Mouse (Mus musculus) neural tube, embryonic 12.5 days (tissue): ENCODE measurements around the gene Fam196b. TPM values are rescaled to one million over a fixed set of nuclear protein-coding genes. Genes with fewer than 3 reads are reported as not detected.

Experiments used
- ATAC-seq: fragments of 200-750 bp; cut with Nextera tagmentation; 2 replicates; pipeline ENCODE4 v1.8.0; 2017; ENCODE audit warnings: low read depth, mild to moderate bottlenecking, moderate TSS enrichment, moderate library complexity; ENCODE audit not compliant: low FRiP score
- H3K27ac ChIP-seq: fragments of 300-500 bp; sonication (generic); 2 replicates; pipeline ENCODE4 v1.5.1; 2016
- H3K27me3 ChIP-seq: fragments of 300-500 bp; sonication (generic); replicated peaks from 2 replicates; pipeline ENCODE4 v1.6.1; 2016; ENCODE audit warnings: mild to moderate bottlenecking
- H3K36me3 ChIP-seq: fragments of 300-500 bp; sonication (generic); 2 replicates; pipeline ENCODE4 v1.6.1; 2016; ENCODE audit warnings: mild to moderate bottlenecking
- H3K4me1 ChIP-seq: fragments of 300-500 bp; sonication (generic); 2 replicates; pipeline ENCODE4 v1.6.1; 2016
- H3K4me2 ChIP-seq: fragments of 300-500 bp; sonication (generic); replicated peaks from 2 replicates; pipeline ENCODE4 v1.6.1; 2016; ENCODE audit warnings: mild to moderate bottlenecking
- H3K4me3 ChIP-seq: fragments of 300-500 bp; sonication (generic); 2 replicates; pipeline ENCODE4 v1.5.1; 2016
- H3K9ac ChIP-seq: fragments of 300-500 bp; sonication (generic); 2 replicates; pipeline ENCODE4 v1.6.1; 2016; ENCODE audit warnings: mild to moderate bottlenecking
- H3K9me3 ChIP-seq: fragments of 300-500 bp; sonication (generic); 2 replicates; pipeline ENCODE4 v1.6.1; 2016; ENCODE audit warnings: mild to moderate bottlenecking
- WGBS: fragments of 180-500 bp; shearing (Covaris S2); methylation state at CpG from one replicate; pipeline ENCODE4 v1.1.7; 2016; 5-methylcytosine and 5-hydroxymethylcytosine counted together
- polyA plus RNA-seq: library from polyadenylated mRNA; unstranded; fragments of >200 nt; fragmentation: Nextera tagmentation; extraction: Ambion mirVana; gene quantifications from 2 replicates; pipeline ENCODE4 v1.2.1, GENCODE M21; 2016

Gene Fam196b
- polyA plus RNA-seq, 1 experiment from 2014 or later, result 2.0 TPM

DNA sequence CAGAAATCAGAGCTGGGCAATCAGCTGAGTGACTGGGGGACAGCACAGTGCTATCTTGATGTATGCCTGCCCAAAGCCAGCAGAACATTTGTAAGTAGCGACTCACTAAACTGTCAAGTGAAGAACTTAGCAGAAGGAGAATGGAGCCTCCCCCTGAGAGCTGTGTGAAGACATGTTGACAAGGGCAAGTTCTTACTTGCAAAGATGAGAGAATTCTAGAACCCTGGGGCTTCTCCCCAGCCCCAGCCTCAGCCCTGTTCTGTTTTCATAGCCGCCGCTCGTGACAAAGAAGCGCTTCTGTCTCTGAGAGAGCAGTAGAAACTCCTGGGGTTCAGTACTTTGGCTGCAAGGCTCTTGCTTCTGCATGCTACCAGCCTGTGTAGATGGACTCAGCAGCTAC, 25.1 kb downstream of the Fam196b start:
- Histone ChIP-seq H3K4me3 (no peak overlapping the region), H3K4me1 (peaks cover 11% of the 10 kb centered on the region; the same call in 1 of the 2 replicates), H3K27me3 (no peaks in the 10 kb centered on the region), H3K27ac (no peak overlapping the region), H3K36me3 (no peaks in the 10 kb centered on the region), H3K4me2 (no peak overlapping the region), H3K9ac (no peak overlapping the region), H3K9me3 (no peaks in the 10 kb centered on the region)
- ATAC-seq, result no peak
- 79% methylated on average over 5 of the region's 5 CpGs for WGBS

DNA sequence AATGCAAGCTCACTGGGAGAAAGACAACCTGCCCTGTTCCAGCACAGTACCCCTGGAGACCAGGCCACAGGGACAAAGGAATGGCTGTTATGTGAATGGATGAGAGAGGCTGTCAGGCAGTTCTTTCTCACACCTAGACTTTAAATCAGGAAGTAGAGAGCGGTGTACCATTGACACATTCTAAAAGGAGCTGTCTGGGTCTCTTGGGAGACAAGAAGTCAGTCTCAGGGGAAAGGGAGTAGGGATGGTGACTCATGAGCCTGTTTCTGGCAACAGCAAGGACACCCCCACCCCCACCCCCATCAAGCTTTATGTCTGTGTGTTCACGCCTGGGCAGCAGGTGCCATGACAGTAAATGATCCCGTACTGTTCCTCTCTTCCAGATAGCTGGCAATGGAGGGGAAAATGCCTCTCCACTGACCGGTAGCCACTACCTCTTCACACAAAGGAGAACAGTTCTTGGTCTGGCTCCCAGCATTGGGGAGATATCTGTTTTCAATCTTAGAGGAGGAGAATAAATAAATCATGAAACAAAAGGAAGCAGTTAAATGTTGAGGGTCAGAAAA, 29.2 kb downstream of the Fam196b start:
- Histone ChIP-seq H3K27ac (no peak overlapping the region), H3K36me3 (no peaks in the 10 kb centered on the region), H3K4me2 (no peak overlapping the region), H3K4me3 (no peak overlapping the region), H3K9me3 (no peaks in the 10 kb centered on the region), H3K27me3 (no peaks in the 10 kb centered on the region), H3K9ac (no peak overlapping the region), H3K4me1 (peaks cover 17% of the 10 kb centered on the region)
- 39% methylated on average over 4 of the region's 4 CpGs for WGBS
- ATAC-seq, result peak; percentile 39

DNA sequence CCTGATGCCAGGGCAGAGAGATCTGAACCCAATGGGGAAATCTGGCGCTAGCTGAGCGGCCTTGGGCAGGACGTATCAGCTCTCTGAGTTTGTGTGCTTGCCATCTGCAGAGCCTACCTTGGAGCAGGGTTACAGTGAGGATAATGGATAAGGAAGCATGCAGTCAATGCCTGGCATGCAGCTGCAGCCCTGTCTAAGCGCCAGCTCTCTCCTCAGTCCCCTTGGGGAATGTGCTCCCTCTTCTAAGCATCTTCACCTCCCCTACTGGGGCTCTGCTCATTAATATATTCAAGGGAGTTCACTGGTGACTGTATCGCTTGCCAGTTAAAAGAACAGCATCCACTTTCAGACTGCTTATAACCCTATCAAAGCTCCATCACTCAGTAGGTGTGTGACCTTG, 29.7 kb downstream of the Fam196b start:
- Histone ChIP-seq H3K4me1 (peaks cover 18% of the 10 kb centered on the region), H3K4me3 (no peak overlapping the region), H3K9ac (no peak overlapping the region), H3K9me3 (no peaks in the 10 kb centered on the region), H3K36me3 (no peaks in the 10 kb centered on the region), H3K4me2 (no peak overlapping the region), H3K27me3 (no peaks in the 10 kb centered on the region), H3K27ac (no peak overlapping the region)
- 49% methylated on average over 5 of the region's 5 CpGs for WGBS
- ATAC-seq, result peak; percentile 52

DNA sequence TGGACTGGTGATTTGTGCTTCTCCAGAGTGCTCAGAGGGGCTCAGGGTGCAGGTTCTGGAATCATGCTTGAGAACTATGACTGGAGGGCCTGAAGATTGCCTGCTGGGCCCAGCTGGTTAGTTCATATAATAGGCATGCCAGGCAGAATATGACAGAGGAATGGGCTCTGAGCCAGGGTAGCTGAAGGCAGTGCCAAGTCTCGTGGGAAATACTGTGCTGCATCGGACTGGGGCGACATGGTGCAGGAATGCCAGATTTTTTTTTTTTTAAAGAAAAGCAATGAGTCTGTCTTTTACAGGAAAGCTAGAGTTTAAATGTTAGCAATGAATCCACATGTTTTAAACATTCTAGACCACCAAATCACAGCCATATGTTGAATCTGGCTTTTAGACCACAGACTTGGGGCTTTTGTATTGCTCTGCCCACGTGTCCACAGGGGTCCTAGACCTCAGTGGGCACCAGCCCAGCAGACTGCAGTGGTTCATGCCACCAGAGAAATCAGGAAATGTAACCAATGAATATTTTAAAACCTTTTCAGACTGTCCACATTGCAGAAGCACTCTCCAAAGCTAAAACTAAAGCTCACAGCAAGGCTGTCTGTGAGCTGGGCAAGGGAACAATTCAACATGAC, 33.8 kb downstream of the Fam196b start:
- ATAC-seq, result no peak
- Histone ChIP-seq H3K4me3 (no peak overlapping the region), H3K9me3 (no peaks in the 10 kb centered on the region), H3K4me2 (no peak overlapping the region), H3K27me3 (no peaks in the 10 kb centered on the region), H3K4me1 (peaks cover 18% of the 10 kb centered on the region), H3K9ac (no peak overlapping the region), H3K27ac (no peak overlapping the region), H3K36me3 (no peaks in the 10 kb centered on the region)
- 65% methylated on average over 4 of the region's 4 CpGs for WGBS

DNA sequence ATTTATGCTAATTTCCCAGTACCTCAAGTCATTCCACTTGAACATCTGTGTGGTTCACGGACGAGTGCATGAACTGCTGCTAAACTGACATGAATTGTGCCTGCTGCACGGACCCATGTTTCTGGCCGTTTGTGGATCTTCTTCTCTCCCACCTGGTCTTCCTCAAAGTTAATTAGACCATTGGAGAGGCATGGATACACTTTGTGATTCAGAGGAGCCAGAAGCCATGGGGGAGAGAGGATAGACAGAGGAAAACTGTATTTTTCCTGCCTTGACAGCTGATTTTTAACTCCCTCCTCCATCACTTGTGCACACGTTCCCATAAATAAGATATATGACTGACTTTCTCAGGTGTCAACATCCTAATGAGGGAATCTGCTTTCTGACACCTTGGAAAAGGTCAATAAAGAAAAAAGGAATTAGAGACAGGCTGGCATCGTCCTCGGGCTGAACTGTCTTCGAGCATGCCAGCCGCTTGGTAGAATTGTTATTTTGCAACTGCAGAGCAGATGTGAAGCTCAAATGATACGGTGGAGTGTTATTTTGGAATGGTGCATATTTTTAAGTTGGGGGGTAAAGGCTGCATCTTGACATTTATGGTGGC, 34.9 kb downstream of the Fam196b start:
- H3K9me3 ChIP-seq, result no peaks in the 10 kb centered on the region
- no peak overlapping the region for H3K27ac ChIP-seq
- peaks cover 8% of the 10 kb centered on the region for H3K4me1 ChIP-seq
- no peaks in the 10 kb centered on the region for H3K27me3 ChIP-seq
- H3K9ac ChIP-seq, result no peak overlapping the region
- H3K4me2 ChIP-seq, result no peak overlapping the region
- ATAC-seq, result no peak
- no peaks in the 10 kb centered on the region for H3K36me3 ChIP-seq
- 74% methylated on average over 10 of the region's 10 CpGs for WGBS
- no peak overlapping the region for H3K4me3 ChIP-seq

DNA sequence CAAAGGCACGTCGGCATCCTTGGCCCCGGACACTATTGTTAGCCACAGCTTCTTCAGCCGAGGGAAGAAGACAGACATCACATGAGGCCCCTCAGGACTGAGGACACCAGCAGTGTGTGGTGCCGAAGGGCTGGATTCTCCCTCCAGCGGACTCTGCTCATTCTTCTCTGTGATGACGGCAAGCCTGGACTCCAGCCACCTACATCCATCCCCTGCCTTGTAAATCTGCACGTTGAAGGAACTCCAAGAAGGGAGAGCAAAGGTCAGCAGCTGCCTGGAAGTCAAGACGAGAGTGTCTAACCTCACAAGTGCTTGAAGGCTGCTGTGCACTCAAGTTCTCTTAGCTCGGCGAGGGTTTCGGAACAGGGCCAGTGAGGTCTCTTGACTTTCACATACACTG, 40.8 kb downstream of the Fam196b start:
- Histone ChIP-seq H3K4me1 (no peaks in the 10 kb centered on the region), H3K9ac (no peak overlapping the region), H3K4me3 (no peak overlapping the region), H3K27me3 (no peaks in the 10 kb centered on the region), H3K36me3 (no peaks in the 10 kb centered on the region), H3K27ac (no peak overlapping the region), H3K4me2 (no peak overlapping the region), H3K9me3 (no peaks in the 10 kb centered on the region)
- no peak for ATAC-seq
- 73% methylated on average over 12 of the region's 12 CpGs for WGBS

DNA sequence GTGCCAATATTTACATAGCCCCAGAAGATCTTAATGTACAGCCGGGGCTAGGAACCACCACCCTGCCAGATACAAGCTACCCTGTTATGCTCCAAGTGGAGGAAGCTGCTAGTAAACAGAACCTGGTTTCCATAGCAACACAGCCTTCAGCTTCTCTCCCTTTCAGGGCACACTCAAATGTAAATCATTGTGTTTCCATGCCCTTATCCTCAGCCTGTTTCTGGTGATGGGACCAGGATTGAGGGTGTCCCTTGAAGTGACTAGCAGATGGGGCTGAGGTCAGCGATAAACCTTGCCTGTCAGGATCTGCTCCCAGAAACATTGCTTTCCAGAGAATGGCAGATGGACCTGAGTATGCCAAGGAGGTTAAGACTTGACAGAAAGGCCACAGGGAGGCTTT, 41.5 kb downstream of the Fam196b start:
- no peaks in the 10 kb centered on the region for H3K36me3 ChIP-seq
- H3K27ac ChIP-seq, result no peak overlapping the region
- no peak overlapping the region for H3K9ac ChIP-seq
- no peak overlapping the region for H3K4me3 ChIP-seq
- H3K4me2 ChIP-seq, result no peak overlapping the region
- no peaks in the 10 kb centered on the region for H3K4me1 ChIP-seq
- no peaks in the 10 kb centered on the region for H3K9me3 ChIP-seq
- no peak; the same call in 1 of the 2 replicates for ATAC-seq
- WGBS, result 41% methylated on average over 2 of the region's 2 CpGs
- no peaks in the 10 kb centered on the region for H3K27me3 ChIP-seq

DNA sequence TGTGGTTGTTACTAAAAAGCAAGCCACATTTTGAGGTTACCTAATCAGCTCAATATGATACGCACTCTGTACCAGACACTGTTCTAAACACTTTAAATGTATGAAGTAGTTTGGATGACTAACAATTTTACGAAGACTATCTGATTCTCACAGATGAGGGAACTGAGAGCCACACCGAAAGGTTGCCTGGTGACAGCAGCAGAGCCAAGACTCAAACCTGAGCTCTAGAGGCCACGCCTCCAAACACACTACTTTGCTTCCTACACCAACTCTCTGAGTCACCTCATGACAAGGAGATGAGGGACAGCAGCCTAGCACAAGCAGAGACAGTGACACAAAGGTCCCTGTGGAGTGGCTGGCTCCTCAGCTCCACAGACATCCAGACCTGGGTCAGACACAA, 57.6 kb downstream of the Fam196b start:
- Histone ChIP-seq H3K9ac (no peak overlapping the region), H3K4me3 (no peak overlapping the region), H3K27ac (no peak overlapping the region), H3K36me3 (no peaks in the 10 kb centered on the region), H3K9me3 (no peaks in the 10 kb centered on the region), H3K4me2 (no peak overlapping the region), H3K27me3 (no peaks in the 10 kb centered on the region), H3K4me1 (no peaks in the 10 kb centered on the region)
- 85% methylated on average over 4 of the region's 4 CpGs for WGBS
- no peak for ATAC-seq

DNA sequence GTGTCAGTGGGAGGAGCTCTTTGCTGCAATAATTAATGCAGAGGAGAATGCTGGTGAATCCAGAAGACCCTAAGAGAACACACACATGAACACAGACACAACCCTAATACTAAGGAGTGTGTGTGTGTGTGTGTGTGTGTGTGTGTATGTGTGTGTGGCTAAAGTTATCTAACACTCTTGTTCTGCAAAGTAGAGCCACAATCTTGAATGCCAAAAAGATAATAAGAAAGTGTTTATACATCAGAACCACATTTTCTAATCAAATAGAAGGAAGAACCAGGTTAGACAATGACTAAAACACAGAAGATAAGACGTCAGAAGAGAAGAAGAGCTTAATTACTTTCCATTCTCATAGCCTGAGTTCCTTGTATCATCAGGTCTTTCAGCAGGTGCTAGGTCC, 60.9 kb downstream of the Fam196b start:
- 66% methylated on average over 1 of the region's 1 CpGs for WGBS
- Histone ChIP-seq H3K9me3 (no peaks in the 10 kb centered on the region), H3K4me1 (peaks cover 5% of the 10 kb centered on the region; the same call in 1 of the 2 replicates), H3K4me2 (no peak overlapping the region), H3K27me3 (no peaks in the 10 kb centered on the region), H3K36me3 (no peaks in the 10 kb centered on the region), H3K9ac (no peak overlapping the region), H3K27ac (no peak overlapping the region), H3K4me3 (no peak overlapping the region)
- peak; percentile 21; the same call in 1 of the 2 replicates for ATAC-seq

DNA sequence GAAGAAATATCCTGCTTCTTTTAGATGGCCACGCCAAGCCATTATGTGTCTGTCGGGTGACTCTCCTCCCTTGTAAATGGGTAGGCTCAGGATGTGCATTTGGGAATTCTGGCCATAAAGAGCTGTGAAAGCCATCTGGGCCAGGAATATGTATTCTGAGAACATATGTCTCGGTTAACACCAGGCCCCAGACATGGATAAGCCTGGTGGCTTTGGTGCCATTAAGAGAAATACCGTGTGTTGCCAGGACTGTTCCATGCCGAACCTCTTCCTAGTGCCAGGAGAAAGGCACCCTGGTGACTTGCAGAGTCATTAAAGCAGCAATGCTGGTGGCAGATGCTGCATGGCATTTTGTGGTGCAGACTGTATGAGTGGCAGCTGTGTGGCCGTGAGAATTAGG, 63.0 kb downstream of the Fam196b start:
- no peaks in the 10 kb centered on the region for H3K9me3 ChIP-seq
- no peak overlapping the region for H3K4me3 ChIP-seq
- 47% methylated on average over 6 of the region's 6 CpGs for WGBS
- no peaks in the 10 kb centered on the region for H3K27me3 ChIP-seq
- no peak overlapping the region for H3K27ac ChIP-seq
- no peak overlapping the region for H3K4me2 ChIP-seq
- peak; percentile 17; the same call in 1 of the 2 replicates for ATAC-seq
- no peak overlapping the region for H3K9ac ChIP-seq
- no peaks in the 10 kb centered on the region for H3K36me3 ChIP-seq
- peaks cover 5% of the 10 kb centered on the region; the same call in 1 of the 2 replicates for H3K4me1 ChIP-seq

DNA sequence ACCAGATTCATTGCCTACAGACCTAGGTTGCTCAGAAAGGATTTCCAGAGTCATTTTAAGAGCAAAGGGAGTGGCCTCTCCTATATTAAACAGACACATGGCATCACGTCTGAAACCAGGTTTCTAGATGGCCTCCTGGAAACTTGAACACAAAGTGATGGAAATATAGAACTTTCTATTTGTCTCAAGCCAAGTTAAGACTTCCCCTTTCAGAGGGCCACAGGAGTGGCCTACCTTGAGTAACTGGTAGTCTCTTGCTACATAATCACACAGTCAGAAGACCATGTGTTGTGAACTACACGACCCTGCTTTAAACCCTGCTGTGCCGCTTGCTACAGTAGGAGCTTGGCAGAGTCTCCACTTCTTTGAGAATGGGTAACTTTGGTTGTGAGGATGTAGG, 68.9 kb downstream of the Fam196b start:
- no peak for ATAC-seq
- 81% methylated on average over 3 of the region's 3 CpGs for WGBS
- Histone ChIP-seq H3K4me1 (0 out of 2 replicates have a peak, but pooled peaks cover 4% of the 10 kb centered on the region), H3K4me2 (no peak overlapping the region), H3K9me3 (no peaks in the 10 kb centered on the region), H3K27me3 (no peaks in the 10 kb centered on the region), H3K27ac (no peak overlapping the region), H3K36me3 (no peaks in the 10 kb centered on the region), H3K9ac (no peak overlapping the region), H3K4me3 (no peak overlapping the region)

DNA sequence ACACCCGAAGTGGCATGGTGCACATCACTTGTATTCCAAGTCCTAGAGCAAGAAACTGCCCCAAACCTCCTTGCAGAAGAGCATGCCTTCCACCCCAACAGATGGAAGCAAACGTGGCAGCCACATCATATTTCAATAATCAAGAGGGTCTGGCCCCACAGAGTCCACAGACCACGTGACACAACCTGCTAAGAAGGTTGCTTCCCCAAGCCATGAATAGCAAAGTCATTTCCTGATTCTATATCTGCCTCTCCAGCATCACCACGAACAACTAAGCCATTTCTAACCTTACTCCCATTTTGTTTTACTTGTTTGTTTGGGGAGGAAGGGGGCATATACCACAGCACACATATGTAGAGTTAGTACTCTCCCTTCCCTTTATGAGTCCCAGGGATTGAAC, 69.6 kb downstream of the Fam196b start:
- Histone ChIP-seq H3K9me3 (no peaks in the 10 kb centered on the region), H3K36me3 (no peaks in the 10 kb centered on the region), H3K9ac (no peak overlapping the region), H3K4me2 (no peak overlapping the region), H3K4me3 (no peak overlapping the region), H3K27me3 (no peaks in the 10 kb centered on the region), H3K27ac (no peak overlapping the region), H3K4me1 (no peaks in the 10 kb centered on the region)
- WGBS, result 75% methylated on average over 4 of the region's 4 CpGs
- no peak for ATAC-seq
